Mouse (Mus musculus): ENCODE data around the gene Tmem206. TPM values are rescaled to one million over a fixed set of nuclear protein-coding genes. Genes with fewer than 3 reads are reported as not detected.
A peak's percentile ranks its signal among the peaks of the same experiment; 100 is the strongest.

Gene Tmem206
- polyA plus RNA-seq, 1 experiment from 2014 or later = 22.8 TPM

DNA sequence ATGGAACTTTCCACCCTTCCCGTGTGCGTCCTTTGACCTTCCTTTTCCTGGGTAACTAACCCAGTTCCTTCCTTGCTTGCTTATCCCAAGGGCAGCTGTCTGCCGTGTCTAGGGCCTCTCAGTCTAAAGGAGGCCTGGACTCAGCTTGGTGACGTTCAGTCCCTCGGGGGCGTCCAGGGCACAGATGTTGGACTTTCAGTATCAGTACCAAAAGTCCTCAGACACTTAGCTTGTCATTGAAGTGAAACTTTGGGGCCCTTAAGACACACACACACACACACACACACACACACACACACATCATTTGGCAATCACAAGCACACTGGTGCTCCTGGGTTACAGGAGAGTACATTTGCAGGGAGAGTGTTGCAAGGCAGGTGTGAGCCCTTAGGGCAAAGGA lies 21.5 kb upstream of the Tmem206 start:
- Histone ChIP-seq H3K4me2 (ENCODE audit: low read depth, low read length) (no peak overlapping the region), H3K4me1 (replicated peaks; ENCODE audit: control insufficient read depth, insufficient read depth, low read length) (no peaks in the 10 kb centered on the region; the same call in 1 of the 2 replicates), H3K27ac (ENCODE audit: low read length) (peak overlapping the region; percentile 32; the same call in 1 of the 2 replicates), H3K9me3 (ENCODE audit: control insufficient read depth, low read length) (no peaks in the 10 kb centered on the region), H3K27me3 (ENCODE audit: control insufficient read depth, insufficient read depth, low read depth, low read length) (no peaks in the 10 kb centered on the region), H3K36me3 (ENCODE audit: control insufficient read depth, insufficient read depth, low read length) (peaks cover 2% of the 10 kb centered on the region; the same call in 1 of the 2 replicates), H3K9ac (ENCODE audit: low read length) (no peak overlapping the region), H3K4me3 (ENCODE audit: low read length) (no peak overlapping the region)
- WGBS = 63% methylated on average over 6 of the region's 6 CpGs
- no peak for ATAC-seq (ENCODE audit: low read depth)

DNA sequence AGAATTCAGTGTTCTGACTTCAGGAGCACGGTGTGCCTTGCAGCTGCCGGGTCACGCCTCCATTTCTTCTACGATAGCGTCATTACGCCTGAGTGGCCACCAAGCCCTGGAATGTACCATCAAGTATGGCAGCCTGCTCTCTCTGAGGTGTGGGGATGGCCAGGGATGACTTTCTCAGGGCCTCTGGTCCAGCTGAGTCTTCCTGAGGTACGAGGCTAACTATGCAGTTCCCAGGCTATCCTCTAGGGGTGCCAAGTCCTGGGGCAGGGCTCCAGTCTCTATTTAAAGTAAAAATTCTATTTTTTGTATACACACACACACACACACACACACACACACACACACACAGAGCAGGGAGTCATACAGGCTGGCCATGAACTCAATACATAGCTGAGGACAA lies 20.1 kb upstream of the Tmem206 start:
- WGBS = 71% methylated on average over 7 of the region's 7 CpGs
- Histone ChIP-seq H3K9ac (ENCODE audit: low read length) (no peak overlapping the region), H3K27me3 (ENCODE audit: control insufficient read depth, insufficient read depth, low read depth, low read length) (no peaks in the 10 kb centered on the region), H3K27ac (ENCODE audit: low read length) (no peak overlapping the region), H3K4me2 (ENCODE audit: low read depth, low read length) (no peak overlapping the region), H3K36me3 (ENCODE audit: control insufficient read depth, insufficient read depth, low read length) (peaks cover 2% of the 10 kb centered on the region; the same call in 1 of the 2 replicates), H3K4me1 (replicated peaks; ENCODE audit: control insufficient read depth, insufficient read depth, low read length) (no peaks in the 10 kb centered on the region; the same call in 1 of the 2 replicates), H3K4me3 (ENCODE audit: low read length) (no peak overlapping the region), H3K9me3 (ENCODE audit: control insufficient read depth, low read length) (no peaks in the 10 kb centered on the region)
- no peak for ATAC-seq (ENCODE audit: low read depth)

DNA sequence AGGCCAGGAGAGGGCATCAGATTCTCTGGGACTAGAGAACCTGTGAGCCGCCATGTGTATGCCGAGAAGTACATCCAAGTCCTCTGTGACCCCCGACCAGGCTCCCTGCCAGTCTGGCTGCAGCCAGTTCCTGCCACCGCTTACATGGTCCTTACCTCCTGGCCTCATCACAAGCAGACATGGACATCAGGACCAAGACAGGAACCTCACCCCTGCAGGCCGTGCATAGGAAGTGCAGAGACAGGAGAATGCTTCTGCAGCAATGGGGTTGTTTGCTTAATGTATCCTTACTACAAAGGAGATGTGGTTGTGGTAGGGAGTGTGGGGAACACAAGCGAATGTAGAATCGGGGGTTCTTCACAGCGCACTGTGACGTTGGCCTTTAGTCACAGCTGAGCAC lies 19.4 kb upstream of the Tmem206 start:
- H3K4me3 ChIP-seq (ENCODE audit: low read length) = no peak overlapping the region
- no peak overlapping the region for H3K4me2 ChIP-seq (ENCODE audit: low read depth, low read length)
- H3K36me3 ChIP-seq (ENCODE audit: control insufficient read depth, insufficient read depth, low read length) = peaks cover 2% of the 10 kb centered on the region; the same call in 1 of the 2 replicates
- H3K27me3 ChIP-seq (ENCODE audit: control insufficient read depth, insufficient read depth, low read depth, low read length) = no peaks in the 10 kb centered on the region
- H3K27ac ChIP-seq (ENCODE audit: low read length) = no peak overlapping the region
- no peaks in the 10 kb centered on the region; the same call in 1 of the 2 replicates for H3K4me1 ChIP-seq (replicated peaks; ENCODE audit: control insufficient read depth, insufficient read depth, low read length)
- 85% methylated on average over 9 of the region's 9 CpGs for WGBS
- no peak for ATAC-seq (ENCODE audit: low read depth)
- no peak overlapping the region for H3K9ac ChIP-seq (ENCODE audit: low read length)
- H3K9me3 ChIP-seq (ENCODE audit: control insufficient read depth, low read length) = no peaks in the 10 kb centered on the region

GRCm38 (mm10) chr1:191307766-191308455 lies 17.8 kb upstream of the Tmem206 start:
- no peaks in the 10 kb centered on the region for H3K27me3 ChIP-seq (ENCODE audit: control insufficient read depth, insufficient read depth, low read depth, low read length)
- no peak for ATAC-seq (ENCODE audit: low read depth)
- 81% methylated on average over 9 of the region's 9 CpGs for WGBS
- H3K36me3 ChIP-seq (ENCODE audit: control insufficient read depth, insufficient read depth, low read length) = peaks cover 2% of the 10 kb centered on the region; the same call in 1 of the 2 replicates
- H3K4me3 ChIP-seq (ENCODE audit: low read length) = no peak overlapping the region
- H3K9ac ChIP-seq (ENCODE audit: low read length) = no peak overlapping the region
- H3K27ac ChIP-seq (ENCODE audit: low read length) = no peak overlapping the region
- no peak overlapping the region for H3K4me2 ChIP-seq (ENCODE audit: low read depth, low read length)
- no peaks in the 10 kb centered on the region for H3K9me3 ChIP-seq (ENCODE audit: control insufficient read depth, low read length)
- H3K4me1 ChIP-seq (replicated peaks; ENCODE audit: control insufficient read depth, insufficient read depth, low read length) = no peaks in the 10 kb centered on the region; the same call in 1 of the 2 replicates

DNA sequence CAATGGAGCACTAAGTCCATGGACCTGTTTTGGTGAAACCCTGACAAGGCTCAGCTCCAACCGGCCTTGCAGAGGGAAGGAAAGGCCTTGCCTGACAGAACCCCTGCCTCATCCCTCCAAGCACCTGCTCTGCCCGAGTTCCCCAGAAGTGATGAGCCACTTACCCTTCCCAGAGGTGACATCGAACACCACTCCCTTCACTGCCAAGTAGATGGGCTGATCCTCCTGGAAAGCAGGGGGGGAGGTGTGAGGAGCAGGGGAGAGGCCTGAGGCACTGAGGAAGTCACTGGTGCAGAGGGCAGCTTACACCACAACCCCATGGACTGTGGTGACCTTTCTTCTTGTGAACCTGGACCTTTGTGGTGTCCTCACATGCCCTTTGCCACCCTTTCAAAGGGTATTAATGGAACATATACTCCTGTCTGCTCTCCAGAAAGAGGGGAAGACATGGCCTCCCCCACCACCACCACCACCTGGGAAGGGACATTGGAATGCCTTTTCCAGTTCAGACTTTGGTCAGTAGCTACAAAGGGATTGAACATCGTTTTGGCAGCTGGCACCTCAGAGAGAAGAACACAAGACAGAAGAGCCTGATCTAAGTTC lies 14.3 kb upstream of the Tmem206 start:
- no peak for ATAC-seq (ENCODE audit: low read depth)
- Histone ChIP-seq H3K9me3 (ENCODE audit: control insufficient read depth, low read length) (no peaks in the 10 kb centered on the region), H3K4me3 (ENCODE audit: low read length) (no peak overlapping the region), H3K36me3 (ENCODE audit: control insufficient read depth, insufficient read depth, low read length) (peaks cover 2% of the 10 kb centered on the region; the same call in 1 of the 2 replicates), H3K4me2 (ENCODE audit: low read depth, low read length) (no peak overlapping the region), H3K27ac (ENCODE audit: low read length) (no peak overlapping the region), H3K9ac (ENCODE audit: low read length) (no peak overlapping the region), H3K27me3 (ENCODE audit: control insufficient read depth, insufficient read depth, low read depth, low read length) (no peaks in the 10 kb centered on the region), H3K4me1 (replicated peaks; ENCODE audit: control insufficient read depth, insufficient read depth, low read length) (peaks cover 5% of the 10 kb centered on the region)
- 74% methylated on average over 4 of the region's 4 CpGs for WGBS

DNA sequence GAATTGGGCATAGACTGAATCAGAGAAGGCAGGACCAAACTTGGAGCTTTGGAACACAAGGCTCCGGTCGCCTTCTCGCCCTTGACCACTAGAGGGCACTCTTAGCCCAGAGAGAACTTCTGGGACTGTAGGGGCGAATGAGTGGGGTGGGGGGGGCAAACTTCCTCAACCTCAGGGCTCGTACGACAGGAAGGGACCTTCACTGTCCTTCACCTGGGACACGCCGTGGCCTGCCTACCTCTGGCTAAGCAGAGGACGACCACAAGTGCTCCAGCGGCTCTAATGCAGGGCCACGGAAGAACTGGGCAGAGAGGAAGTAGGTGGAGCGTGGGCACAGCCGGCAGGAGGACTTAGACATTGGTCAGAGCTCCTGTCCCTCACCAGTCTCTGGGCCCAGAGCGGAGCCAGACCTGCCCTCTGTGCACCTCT lies 13.2 kb upstream of the Tmem206 start:
- 2% methylated on average over 14 of the region's 14 CpGs for WGBS
- ATAC-seq (ENCODE audit: low read depth) = peak; percentile 95

DNA sequence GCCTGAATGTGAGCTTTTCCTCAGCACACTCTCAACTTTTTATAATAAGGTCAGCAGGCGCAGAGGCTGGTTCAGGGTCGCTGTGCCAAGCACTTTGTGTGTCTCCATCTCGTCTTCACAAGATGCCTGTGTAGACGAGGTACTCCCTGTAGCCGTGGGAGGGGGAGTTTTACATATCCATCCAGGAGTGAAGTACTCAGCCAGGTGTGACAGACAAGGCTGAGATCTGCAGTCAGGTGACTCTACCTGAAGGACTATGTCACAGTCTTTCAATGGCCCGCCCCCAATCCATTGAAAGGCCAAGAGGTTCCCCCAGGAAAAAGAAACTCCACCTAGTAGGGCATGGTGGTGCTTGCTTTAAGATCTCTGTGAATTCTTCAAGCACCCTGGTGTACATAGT lies 12.6 kb upstream of the Tmem206 start:
- H3K4me2 ChIP-seq (ENCODE audit: low read depth, low read length) = peak overlapping the region; percentile 72
- peak overlapping the region; percentile 73 for H3K4me3 ChIP-seq (ENCODE audit: low read length)
- peaks cover 9% of the 10 kb centered on the region for H3K4me1 ChIP-seq (replicated peaks; ENCODE audit: control insufficient read depth, insufficient read depth, low read length)
- no peaks in the 10 kb centered on the region for H3K9me3 ChIP-seq (ENCODE audit: control insufficient read depth, low read length)
- H3K36me3 ChIP-seq (ENCODE audit: control insufficient read depth, insufficient read depth, low read length) = peaks cover 2% of the 10 kb centered on the region; the same call in 1 of the 2 replicates
- peak overlapping the region; percentile 76; the same call in 1 of the 2 replicates for H3K27ac ChIP-seq (ENCODE audit: low read length)
- peak overlapping the region; percentile 82 for H3K9ac ChIP-seq (ENCODE audit: low read length)
- 55% methylated on average over 6 of the region's 6 CpGs for WGBS
- ATAC-seq (ENCODE audit: low read depth) = no peak
- no peaks in the 10 kb centered on the region for H3K27me3 ChIP-seq (ENCODE audit: control insufficient read depth, insufficient read depth, low read depth, low read length)

More for the DNA sequence above, 13.2 kb upstream of the Tmem206 start:
- Histone ChIP-seq H3K4me2 (ENCODE audit: low read depth, low read length) (peak overlapping the region; percentile 72), H3K36me3 (ENCODE audit: control insufficient read depth, insufficient read depth, low read length) (peaks cover 2% of the 10 kb centered on the region; the same call in 1 of the 2 replicates), H3K4me3 (ENCODE audit: low read length) (peak overlapping the region; percentile 73), H3K9ac (ENCODE audit: low read length) (peak overlapping the region; percentile 82), H3K4me1 (replicated peaks; ENCODE audit: control insufficient read depth, insufficient read depth, low read length) (peaks cover 9% of the 10 kb centered on the region), H3K9me3 (ENCODE audit: control insufficient read depth, low read length) (no peaks in the 10 kb centered on the region), H3K27me3 (ENCODE audit: control insufficient read depth, insufficient read depth, low read depth, low read length) (no peaks in the 10 kb centered on the region), H3K27ac (ENCODE audit: low read length) (peak overlapping the region; percentile 76)

- no peak for ATAC-seq (ENCODE audit: low read depth)
- H3K9me3 ChIP-seq (ENCODE audit: control insufficient read depth, low read length) = no peaks in the 10 kb centered on the region
- H3K4me1 ChIP-seq (replicated peaks; ENCODE audit: control insufficient read depth, insufficient read depth, low read length) = peaks cover 10% of the 10 kb centered on the region
- WGBS = 70% methylated on average over 4 of the region's 4 CpGs
- H3K9ac ChIP-seq (ENCODE audit: low read length) = no peak overlapping the region
- H3K36me3 ChIP-seq (ENCODE audit: control insufficient read depth, insufficient read depth, low read length) = no peaks in the 10 kb centered on the region
- no peak overlapping the region for H3K4me2 ChIP-seq (ENCODE audit: low read depth, low read length)
- H3K27me3 ChIP-seq (ENCODE audit: control insufficient read depth, insufficient read depth, low read depth, low read length) = no peaks in the 10 kb centered on the region
- no peak overlapping the region for H3K27ac ChIP-seq (ENCODE audit: low read length)
- H3K4me3 ChIP-seq (ENCODE audit: low read length) = no peak overlapping the region
Observed at GRCm38 (mm10) chr1:191313926-191314325, 11.8 kb upstream of the Tmem206 start.

- Histone ChIP-seq H3K4me1 (replicated peaks; ENCODE audit: control insufficient read depth, insufficient read depth, low read length) (peaks cover 12% of the 10 kb centered on the region), H3K27me3 (ENCODE audit: control insufficient read depth, insufficient read depth, low read depth, low read length) (no peaks in the 10 kb centered on the region), H3K36me3 (ENCODE audit: control insufficient read depth, insufficient read depth, low read length) (no peaks in the 10 kb centered on the region), H3K9me3 (ENCODE audit: control insufficient read depth, low read length) (no peaks in the 10 kb centered on the region), H3K9ac (ENCODE audit: low read length) (peak overlapping the region; percentile 93), H3K4me2 (ENCODE audit: low read depth, low read length) (peak overlapping the region; percentile 74), H3K27ac (ENCODE audit: low read length) (peak overlapping the region; percentile 90), H3K4me3 (ENCODE audit: low read length) (peak overlapping the region; percentile 75)
- no peak for ATAC-seq (ENCODE audit: low read depth)
- 66% methylated on average over 8 of the region's 8 CpGs for WGBS
Observed at GRCm38 (mm10) chr1:191316818-191317217, 8.9 kb upstream of the Tmem206 start.
